Mouse (Mus musculus): ENCODE results near the gene Cnn1. TPM values are rescaled to one million over a fixed set of nuclear protein-coding genes. Genes with fewer than 3 reads are reported as not detected.

Gene Cnn1
- polyA plus RNA-seq, 1 experiment from 2014 or later, result 432 TPM

GRCm38 (mm10) chr9:22125246-22126027 is 26.4 kb downstream of the Cnn1 start:
- no peaks in the 10 kb centered on the region for H3K9me3 ChIP-seq (ENCODE audit: control insufficient read depth)
- no peak for TF ChIP-seq CTCF (IDR thresholded peaks at IDR 0.05; ENCODE audit: low read depth)
- no peaks in the 10 kb centered on the region for H3K27me3 ChIP-seq (replicated peaks; ENCODE audit: control insufficient read depth, insufficient read depth, low read length)
- H3K4me3 ChIP-seq (ENCODE audit: low read depth, low read length), result no peak overlapping the region
- no peak overlapping the region for H3K27ac ChIP-seq (ENCODE audit: low read depth, low read length)
- peaks cover 4% of the 10 kb centered on the region; the same call in 1 of the 2 replicates for H3K36me3 ChIP-seq (ENCODE audit: control insufficient read depth, insufficient read depth)
- no peak overlapping the region for H3K4me2 ChIP-seq (replicated peaks; ENCODE audit: low read depth)
- ATAC-seq, result no peak
- no peak overlapping the region for H3K9ac ChIP-seq (ENCODE audit: low read depth, low read length)
- 79% methylated on average over 15 of the region's 15 CpGs for WGBS
- H3K4me1 ChIP-seq (replicated peaks; ENCODE audit: control insufficient read depth, insufficient read depth, low read length), result no peaks in the 10 kb centered on the region

DNA sequence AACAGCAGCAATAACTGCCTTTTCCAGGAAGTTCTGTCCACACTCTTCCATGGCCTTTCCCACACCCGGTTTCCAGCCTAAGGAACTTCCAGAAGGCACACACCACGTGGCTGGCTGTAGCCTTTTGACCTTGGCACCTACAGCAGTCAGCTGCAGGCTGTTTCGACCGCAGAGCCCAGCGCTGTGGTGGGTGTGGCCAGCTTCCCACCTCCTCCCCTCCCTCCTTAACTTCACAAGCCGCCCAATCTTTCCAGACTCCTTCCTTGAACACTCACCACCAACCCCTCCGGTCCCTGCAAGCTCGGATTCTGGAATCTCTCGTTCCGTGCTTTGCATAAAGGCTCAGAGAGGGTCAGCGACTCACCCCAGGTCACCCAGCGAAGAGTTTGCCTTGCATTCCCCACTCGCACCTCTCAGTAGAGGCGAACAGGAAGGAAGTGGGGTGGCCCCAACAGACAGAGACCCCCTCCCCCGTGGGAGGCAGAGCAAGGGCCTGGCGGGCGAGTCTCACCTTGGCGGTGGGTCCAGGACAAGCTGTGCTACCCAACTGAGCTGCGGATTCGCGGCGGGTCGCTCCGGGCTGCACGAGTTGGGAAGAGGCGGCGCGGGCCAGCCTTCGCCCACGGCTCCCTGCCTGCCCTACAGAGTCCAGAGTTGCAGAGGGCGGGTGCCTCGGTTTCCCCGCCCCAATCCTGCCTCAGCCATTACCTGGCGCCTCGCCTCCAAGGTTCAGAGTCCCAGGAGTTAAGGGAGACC is 32.4 kb downstream of the Cnn1 start:
- WGBS, result 1% methylated on average over 35 of the region's 35 CpGs
- Histone ChIP-seq H3K9ac (ENCODE audit: low read depth, low read length) (peak overlapping the region; percentile 57), H3K9me3 (ENCODE audit: control insufficient read depth) (no peaks in the 10 kb centered on the region), H3K36me3 (ENCODE audit: control insufficient read depth, insufficient read depth) (peaks cover 4% of the 10 kb centered on the region; the same call in 1 of the 2 replicates), H3K4me3 (ENCODE audit: low read depth, low read length) (peak overlapping the region; percentile 40), H3K4me1 (replicated peaks; ENCODE audit: control insufficient read depth, insufficient read depth, low read length) (no peaks in the 10 kb centered on the region), H3K27me3 (replicated peaks; ENCODE audit: control insufficient read depth, insufficient read depth, low read length) (no peaks in the 10 kb centered on the region), H3K4me2 (replicated peaks; ENCODE audit: low read depth) (peak overlapping the region; percentile 71), H3K27ac (ENCODE audit: low read depth, low read length) (peak overlapping the region; percentile 83)
- no peak for TF ChIP-seq CTCF (IDR thresholded peaks at IDR 0.05; ENCODE audit: low read depth)
- peak; percentile 89 for ATAC-seq

GRCm38 (mm10) chr9:22132220-22132619 is 33.2 kb downstream of the Cnn1 start:
- Histone ChIP-seq H3K4me1 (replicated peaks; ENCODE audit: control insufficient read depth, insufficient read depth, low read length) (no peaks in the 10 kb centered on the region; the same call in 1 of the 2 replicates), H3K9ac (ENCODE audit: low read depth, low read length) (no peak overlapping the region), H3K4me3 (ENCODE audit: low read depth, low read length) (peak overlapping the region; percentile 40), H3K27me3 (replicated peaks; ENCODE audit: control insufficient read depth, insufficient read depth, low read length) (no peaks in the 10 kb centered on the region), H3K4me2 (replicated peaks; ENCODE audit: low read depth) (peak overlapping the region; percentile 71), H3K9me3 (ENCODE audit: control insufficient read depth) (no peaks in the 10 kb centered on the region), H3K27ac (ENCODE audit: low read depth, low read length) (peak overlapping the region; percentile 50), H3K36me3 (ENCODE audit: control insufficient read depth, insufficient read depth) (peaks cover 4% of the 10 kb centered on the region; the same call in 1 of the 2 replicates)
- ATAC-seq, result peak; percentile 9; the same call in 1 of the 2 replicates
- no peak for TF ChIP-seq CTCF (IDR thresholded peaks at IDR 0.05; ENCODE audit: low read depth)
- WGBS, result 43% methylated on average over 11 of the region's 11 CpGs

DNA sequence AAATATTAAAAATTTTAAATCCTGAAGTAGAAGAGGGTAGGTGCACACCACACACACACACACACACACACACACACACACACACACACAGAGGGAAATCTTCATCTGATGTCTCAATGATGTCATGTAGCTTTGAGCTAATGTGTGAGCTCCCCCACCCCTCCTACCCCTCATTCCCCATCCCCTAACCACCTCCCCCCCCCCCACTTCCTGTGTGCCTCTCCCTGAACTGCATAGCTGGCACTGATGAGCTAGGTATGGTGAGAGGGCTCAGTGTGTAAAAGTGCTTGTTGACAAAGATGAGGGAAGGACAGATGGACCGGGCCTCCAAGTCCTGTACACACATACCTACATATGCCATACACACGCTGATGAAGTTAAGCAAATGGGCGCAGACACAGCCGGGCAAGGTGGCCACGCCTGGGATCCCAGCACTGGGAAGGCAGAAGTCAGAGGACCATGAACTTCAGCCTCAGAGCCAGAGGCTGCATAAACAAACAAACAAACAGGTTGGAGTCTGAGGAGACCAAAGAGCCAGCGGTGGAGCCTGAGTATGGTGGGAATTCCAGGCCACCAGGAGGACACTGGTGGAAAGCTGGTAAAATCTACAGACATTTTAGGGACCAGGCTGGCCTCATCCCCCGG is 35.4 kb downstream of the Cnn1 start:
- 87% methylated on average over 7 of the region's 7 CpGs for WGBS
- no peaks in the 10 kb centered on the region for H3K9me3 ChIP-seq (ENCODE audit: control insufficient read depth)
- H3K27ac ChIP-seq (ENCODE audit: low read depth, low read length), result no peak overlapping the region
- H3K9ac ChIP-seq (ENCODE audit: low read depth, low read length), result no peak overlapping the region
- 0 out of 2 replicates have a peak, but pooled peaks cover 4% of the 10 kb centered on the region for H3K36me3 ChIP-seq (ENCODE audit: control insufficient read depth, insufficient read depth)
- H3K4me1 ChIP-seq (replicated peaks; ENCODE audit: control insufficient read depth, insufficient read depth, low read length), result no peaks in the 10 kb centered on the region; the same call in 1 of the 2 replicates
- ATAC-seq, result no peak
- TF ChIP-seq CTCF (IDR thresholded peaks at IDR 0.05; ENCODE audit: low read depth), result no peak
- H3K27me3 ChIP-seq (replicated peaks; ENCODE audit: control insufficient read depth, insufficient read depth, low read length), result no peaks in the 10 kb centered on the region
- H3K4me2 ChIP-seq (replicated peaks; ENCODE audit: low read depth), result no peak overlapping the region
- H3K4me3 ChIP-seq (ENCODE audit: low read depth, low read length), result no peak overlapping the region

DNA sequence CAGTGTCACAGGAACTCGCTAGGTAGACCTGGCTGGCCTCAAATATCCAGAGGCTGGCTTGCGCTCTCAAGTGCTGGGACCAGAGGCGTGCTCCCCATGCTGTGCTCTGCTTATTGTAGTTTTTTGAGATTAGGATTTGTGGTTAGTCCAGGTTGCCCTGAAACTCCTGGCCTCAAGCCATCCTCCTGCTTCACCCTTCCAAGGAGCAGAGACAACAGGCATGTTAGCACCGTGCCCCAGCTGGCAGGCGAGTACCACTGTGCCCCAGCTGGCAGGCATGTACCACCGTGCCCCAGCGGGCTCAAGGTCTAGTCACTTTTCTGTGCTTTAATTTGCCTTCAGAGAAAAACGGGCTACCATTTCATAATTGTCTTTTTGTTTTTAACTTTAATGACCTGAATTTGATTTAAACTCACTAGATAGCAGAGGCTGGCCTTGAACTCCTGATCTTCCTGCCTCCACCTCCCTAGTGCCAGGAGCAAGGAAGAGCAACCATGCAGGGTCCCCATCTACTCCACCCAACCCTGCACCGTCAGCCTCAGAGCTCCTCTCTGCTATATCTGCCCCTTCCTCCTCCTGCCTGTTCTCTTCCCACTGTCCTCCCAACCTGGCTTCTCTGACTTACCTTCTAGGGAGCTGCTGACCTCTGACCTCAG is 36.1 kb downstream of the Cnn1 start:
- Histone ChIP-seq H3K4me1 (replicated peaks; ENCODE audit: control insufficient read depth, insufficient read depth, low read length) (no peaks in the 10 kb centered on the region; the same call in 1 of the 2 replicates), H3K36me3 (ENCODE audit: control insufficient read depth, insufficient read depth) (no peaks in the 10 kb centered on the region), H3K9me3 (ENCODE audit: control insufficient read depth) (no peaks in the 10 kb centered on the region), H3K27me3 (replicated peaks; ENCODE audit: control insufficient read depth, insufficient read depth, low read length) (no peaks in the 10 kb centered on the region), H3K9ac (ENCODE audit: low read depth, low read length) (no peak overlapping the region), H3K27ac (ENCODE audit: low read depth, low read length) (no peak overlapping the region), H3K4me3 (ENCODE audit: low read depth, low read length) (no peak overlapping the region), H3K4me2 (replicated peaks; ENCODE audit: low read depth) (no peak overlapping the region)
- 79% methylated on average over 9 of the region's 9 CpGs for WGBS
- no peak for TF ChIP-seq CTCF (IDR thresholded peaks at IDR 0.05; ENCODE audit: low read depth)
- no peak for ATAC-seq
